Mouse (Mus musculus) adrenal gland, postnatal 36 days (tissue): ENCODE measurements at regions not wholly inside any gene's neighbourhood (a gene's known extent, or its start where the extent isn't known, plus 50 kb on each side); places are given as distances from the start of the nearest gene placed in this dataset.
A peak's percentile ranks its signal among the peaks of the same experiment; 100 is the strongest.

Experiments used
- DNase-seq, 2 experiments: peaks; one replicate each; pipeline ENCODE4 v3.0.0; 2021; ENCODE audit warnings: mixed read lengths in 1 of 2

GRCm38 (mm10) chr5:90164434-90164833 lies 59.4 kb downstream of the Cox18 start:
- peak in 1 of 2 experiments; percentile 16 for DNase-seq

DNA sequence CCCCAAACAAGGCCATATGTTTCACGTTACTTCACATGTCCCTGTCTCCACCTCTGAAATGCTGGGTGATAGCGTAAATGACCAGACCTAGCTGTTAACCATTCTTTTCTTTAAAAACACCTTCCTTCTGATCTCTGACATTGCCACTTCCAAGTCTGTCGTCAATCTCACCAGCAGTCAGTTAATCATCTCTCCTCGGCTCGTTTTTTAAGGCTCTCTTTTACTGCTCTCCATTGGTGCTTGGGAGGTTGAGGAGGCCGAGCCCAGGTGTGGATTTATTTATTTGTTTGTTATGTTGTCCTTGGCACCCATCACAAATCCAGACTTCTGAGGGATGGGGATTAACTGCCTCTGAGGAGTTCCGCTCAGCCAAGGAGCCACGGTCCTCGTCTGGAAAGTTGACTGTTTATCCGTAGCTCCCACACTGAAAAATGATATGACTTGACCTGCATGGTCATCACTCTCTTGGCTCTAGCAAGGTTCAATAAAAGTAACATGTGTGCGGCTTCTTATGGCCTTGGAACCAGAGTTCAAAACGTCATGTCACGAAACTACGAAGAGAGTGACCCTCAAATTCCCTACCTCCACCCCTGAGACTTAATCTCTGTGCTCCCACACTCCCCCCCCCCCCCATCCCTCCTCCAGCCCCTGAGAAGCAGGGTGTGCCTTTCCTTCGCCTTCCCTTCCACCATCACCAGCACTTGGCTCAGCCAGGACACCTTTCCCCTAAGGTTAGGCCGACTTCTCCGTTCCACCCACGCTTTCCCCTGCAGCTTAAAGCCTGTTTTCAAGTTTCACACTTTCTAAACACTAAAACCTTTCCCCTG lies 60.6 kb downstream of the Cox18 start:
- no peak for DNase-seq

GRCm38 (mm10) chr5:90160281-90160680 lies 63.5 kb downstream of the Cox18 start:
- no peak for DNase-seq

DNA sequence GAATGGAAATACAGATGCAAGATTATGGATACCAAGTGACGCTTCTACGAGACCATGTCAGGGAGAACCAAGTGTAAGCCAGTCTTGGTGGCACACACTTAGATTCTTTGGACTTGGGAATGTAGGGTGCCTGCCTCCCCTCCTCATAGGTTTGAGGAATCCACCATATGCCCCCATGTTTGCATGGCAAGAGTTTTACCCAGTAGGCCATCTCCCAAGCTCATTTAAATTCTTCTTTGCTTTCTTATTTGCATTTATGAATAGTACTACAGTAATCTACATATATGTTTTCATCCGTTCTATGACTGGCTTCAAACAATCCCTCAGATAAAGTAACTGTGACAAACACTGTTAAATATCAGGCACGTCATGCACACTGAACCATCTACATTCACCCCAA lies 67.3 kb downstream of the Cox18 start:
- DNase-seq: no peak

- peak; percentile 64 to 79 for DNase-seq
Measured at GRCm38 (mm10) chr5:90149611-90150532, 73.9 kb downstream of the Cox18 start.

DNA sequence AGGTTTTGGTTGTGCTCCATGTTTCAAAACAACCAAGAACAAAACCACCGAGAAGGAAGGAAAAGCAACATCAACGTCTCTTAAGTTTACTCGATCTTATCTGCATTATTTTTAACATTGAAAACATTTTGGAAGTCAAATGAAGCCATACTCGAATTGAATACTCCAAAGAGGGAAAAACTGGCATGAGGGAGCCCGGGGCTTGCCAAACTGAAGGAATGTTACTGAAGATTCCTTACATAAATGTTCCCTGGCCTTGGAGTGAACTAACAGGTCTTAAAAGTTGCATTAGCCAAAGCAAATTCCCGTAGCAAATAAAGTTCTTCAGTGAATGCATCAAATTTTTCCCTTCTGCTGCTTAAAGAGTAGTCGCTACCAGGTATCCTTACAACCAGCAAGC lies 87.8 kb downstream of the Cox18 start:
- no peak for DNase-seq

- no peak for DNase-seq
Measured at GRCm38 (mm10) chr5:90107036-90107435, 116.8 kb downstream of the Cox18 start.

DNA sequence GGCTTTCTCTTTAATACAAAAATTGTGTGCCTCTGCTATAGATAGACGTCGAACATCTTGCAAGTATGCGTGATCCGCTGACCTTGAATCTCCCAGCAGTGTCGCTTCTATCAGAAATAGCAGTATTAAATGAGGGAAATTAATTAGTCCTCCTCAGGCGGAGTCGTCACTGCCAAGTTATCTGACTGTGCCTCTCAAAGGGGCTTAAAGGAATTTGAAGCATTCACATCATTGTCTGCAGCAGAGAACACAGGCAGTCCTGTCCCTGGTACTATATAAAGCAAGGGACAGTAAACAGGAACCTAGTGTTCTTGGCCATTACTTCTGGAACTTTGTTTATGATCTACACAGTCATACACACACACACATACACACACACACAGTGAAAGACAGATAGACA lies 119.1 kb downstream of the Cox18 start:
- DNase-seq: no peak

DNA sequence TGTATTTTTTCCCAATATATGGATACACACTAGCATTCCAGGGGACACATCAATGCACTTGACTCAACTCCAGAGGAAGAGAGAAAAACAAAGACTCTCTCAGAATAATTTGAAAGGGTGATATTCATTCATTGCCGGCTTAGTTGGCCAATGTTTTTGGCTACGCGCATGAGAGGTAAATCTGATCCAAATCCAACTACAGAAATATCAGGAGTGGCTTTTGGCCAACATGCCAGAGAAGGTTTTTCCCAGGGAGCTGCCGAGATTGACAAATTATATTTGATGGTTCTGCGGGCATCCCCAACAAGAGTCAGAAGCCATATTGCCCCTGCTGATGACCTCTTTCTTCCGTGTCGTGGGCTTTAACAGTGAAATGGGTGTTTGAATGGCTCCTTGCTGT lies 135.3 kb downstream of the Cox18 start:
- no peak for DNase-seq

DNA sequence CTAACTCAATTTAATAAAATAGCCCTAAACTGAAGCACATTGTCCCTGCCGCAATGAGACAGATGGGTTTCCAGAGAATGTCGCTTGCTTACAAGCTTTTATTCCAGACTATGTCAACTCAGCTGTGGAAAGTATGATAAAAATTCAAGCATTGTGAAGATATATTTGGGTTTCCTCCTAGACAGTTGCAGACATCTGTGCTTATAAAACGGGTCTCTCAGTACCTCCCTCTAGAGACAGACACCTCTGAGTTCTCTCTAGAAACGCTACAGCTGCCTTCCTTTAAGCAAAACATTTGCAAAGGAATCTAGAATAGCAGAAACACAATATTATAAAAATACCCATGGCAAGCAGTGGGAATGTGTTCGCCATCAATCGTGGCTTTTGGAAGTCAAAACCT lies 137.3 kb downstream of the Cox18 start:
- no peak for DNase-seq

- DNase-seq: no peak
Measured at GRCm38 (mm10) chr5:90077025-90077536, 146.7 kb downstream of the Cox18 start.

- DNase-seq: no peak
Measured at GRCm38 (mm10) chr5:90075629-90076349, 148.0 kb downstream of the Cox18 start.

DNA sequence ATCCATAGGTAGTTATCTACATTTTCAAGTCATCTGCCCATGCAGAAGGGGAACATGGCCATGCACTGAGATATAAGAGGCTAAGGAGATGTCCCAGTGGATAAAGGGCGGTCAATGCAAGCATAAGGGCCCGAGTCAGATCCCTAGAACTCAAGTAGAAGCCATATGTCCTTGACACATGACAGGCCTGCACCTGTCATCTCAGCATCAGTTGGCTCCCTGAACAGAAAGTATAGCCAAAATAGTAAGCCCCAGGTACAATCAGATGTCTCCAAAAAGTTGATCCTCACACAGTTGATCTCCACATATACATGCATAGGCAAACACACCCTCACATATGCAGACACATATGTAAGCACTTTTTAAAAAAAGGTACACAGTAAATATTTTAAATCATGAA lies 152.0 kb downstream of the Cox18 start:
- no peak for DNase-seq

GRCm38 (mm10) chr5:90068601-90069000 lies 155.2 kb downstream of the Cox18 start:
- no peak for DNase-seq

DNA sequence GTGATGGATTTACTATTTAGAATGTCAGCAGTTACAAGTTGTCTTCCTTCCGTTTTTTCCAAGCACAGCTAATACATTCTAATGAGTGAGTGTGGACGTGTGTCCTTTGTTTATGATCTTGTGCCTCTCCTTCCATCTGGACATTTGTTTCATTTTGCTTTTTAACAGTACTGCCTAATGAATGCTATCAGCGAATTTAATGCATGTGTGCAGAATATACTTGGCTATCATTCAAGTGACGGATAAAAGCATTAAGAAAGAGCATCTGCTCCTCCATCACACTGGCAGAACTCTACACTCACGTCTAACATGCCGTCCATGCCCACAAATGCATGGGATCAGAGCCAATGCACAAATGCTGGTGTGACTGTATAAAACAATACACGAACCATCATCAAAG lies 156.0 kb downstream of the Cox18 start:
- DNase-seq: no peak

GRCm38 (mm10) chr5:90065884-90066615 lies 157.8 kb downstream of the Cox18 start:
- DNase-seq: no peak

GRCm38 (mm10) chr5:90055686-90056085 lies 168.1 kb downstream of the Cox18 start:
- DNase-seq: peak; percentile 40 to 52

DNA sequence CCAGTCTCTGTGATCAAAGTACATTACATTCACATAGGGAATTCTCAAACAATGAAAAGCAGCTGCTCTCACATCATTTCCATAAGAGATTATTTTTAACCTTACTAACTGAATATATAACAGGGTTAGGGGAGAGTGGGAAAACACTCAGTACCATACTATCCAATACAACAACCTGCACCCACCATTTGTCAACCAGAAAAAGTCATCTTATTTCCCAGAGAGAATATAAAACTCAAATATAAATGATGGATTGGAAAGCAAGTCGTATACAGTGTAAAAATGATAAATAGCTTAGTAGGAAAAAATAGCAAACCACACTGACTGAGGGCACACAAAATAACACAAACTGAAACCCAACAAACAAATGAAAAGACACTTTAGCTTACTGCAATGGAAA lies 169.4 kb upstream of the Adamts3 start:
- DNase-seq: no peak

- no peak for DNase-seq
Measured at GRCm38 (mm10) chr5:90049856-90050255, 166.7 kb upstream of the Adamts3 start.

DNA sequence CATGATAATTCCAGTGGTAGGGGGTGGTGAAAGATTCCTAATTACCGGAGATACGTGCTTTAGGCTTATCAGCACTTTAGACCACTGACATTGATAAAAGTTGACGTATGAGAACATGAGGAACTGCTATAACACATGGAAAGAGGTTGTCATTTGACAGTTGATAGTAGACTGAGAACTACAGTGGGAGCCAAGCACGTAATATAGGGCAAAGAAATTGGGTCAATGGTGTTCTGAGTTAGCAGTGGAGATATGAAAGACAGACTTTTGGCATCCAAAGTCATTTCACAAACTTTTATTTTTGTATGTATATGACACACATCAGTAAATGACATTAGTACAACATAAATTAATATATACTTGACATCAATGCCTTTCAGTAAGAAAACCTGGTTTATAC lies 159.6 kb upstream of the Adamts3 start:
- DNase-seq: no peak

DNA sequence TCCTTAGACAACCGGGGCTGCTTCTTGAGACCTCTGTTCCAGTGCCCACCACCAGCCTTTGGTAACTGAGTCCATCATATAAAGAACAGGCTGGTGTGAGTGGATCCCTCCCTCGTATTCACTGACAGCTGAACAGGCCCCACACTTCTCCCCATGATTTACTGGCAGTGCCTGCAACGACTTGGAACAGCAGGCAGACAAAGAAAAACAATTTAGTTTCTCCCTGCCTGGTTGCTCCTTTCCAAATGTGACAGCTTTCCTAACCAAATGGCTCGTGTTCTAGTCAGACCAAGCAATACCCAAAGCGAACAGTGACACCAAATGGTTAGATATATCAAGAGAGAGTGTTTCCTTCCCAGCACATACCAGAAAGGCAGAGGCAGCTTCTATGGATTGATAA lies 150.0 kb upstream of the Adamts3 start:
- no peak for DNase-seq

GRCm38 (mm10) chr5:90030737-90031136 lies 147.6 kb upstream of the Adamts3 start:
- no peak for DNase-seq
